Mouse (Mus musculus): ENCODE results near the gene Gm906. TPM values are rescaled to one million over a fixed set of nuclear protein-coding genes. Genes with fewer than 3 reads are reported as not detected.
"Not testable (repeated sequence)": the region's sequence is repeated elsewhere in the genome, so short reads cannot be mapped to it uniquely, and the experiment has no call there.

The Gm906 gene
- total RNA-seq (2014; rRNA removed) = not detected in 2 replicates
- polyA plus RNA-seq (2015; fragmentation: Nextera tagmentation; extraction: Ambion mirVana) = not detected in 2 replicates

DNA sequence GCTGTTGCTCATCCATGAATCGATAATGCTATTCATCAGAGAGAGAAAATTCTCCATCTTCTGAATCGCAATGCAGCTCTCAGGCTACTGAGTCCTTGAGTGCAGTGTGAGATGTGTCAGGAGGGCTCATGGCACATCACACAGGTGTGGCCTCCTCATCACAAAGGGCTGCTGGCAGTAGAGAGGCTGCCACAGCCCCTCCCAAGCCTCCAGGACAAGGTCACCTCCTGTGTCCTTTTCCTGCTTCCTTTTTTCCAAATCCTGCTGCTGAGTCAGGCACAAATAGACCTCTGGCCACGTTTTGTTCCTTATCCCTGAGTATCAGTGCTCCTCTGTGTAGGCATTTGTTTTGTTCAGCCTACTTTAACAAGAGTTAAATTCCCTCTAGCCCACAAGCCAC is at the start of gene Gm906:
Gene Gm906 (minus strand): TSS at position 101 of the 400 bp plus-strand sequence.
- H3K27me3 ChIP-seq (ENCODE audit: insufficient read depth, low read length); H3K4me3 ChIP-seq (ENCODE audit: low read depth, low read length); DNase-seq (ENCODE audit: low spot score); H3K4me1 ChIP-seq (ENCODE audit: insufficient read depth, low read length); H3K36me3 ChIP-seq (ENCODE audit: insufficient read depth, low read length); H3K9me3 ChIP-seq (ENCODE audit: low read length); ATAC-seq (ENCODE audit: low FRiP score); H3K4me2 ChIP-seq (ENCODE audit: low read depth, low read length, poor library complexity, severe bottlenecking); H3K27ac ChIP-seq (ENCODE audit: low read depth, low read length); H3K9ac ChIP-seq (replicated peaks; ENCODE audit: low read length, poor library complexity, severe bottlenecking): not testable (repeated sequence)
- 59% methylated on average over 2 of the region's 3 CpGs for WGBS

- DNase-seq (ENCODE audit: low spot score); H3K9ac ChIP-seq (replicated peaks; ENCODE audit: low read length, poor library complexity, severe bottlenecking); H3K27me3 ChIP-seq (ENCODE audit: insufficient read depth, low read length); ATAC-seq (ENCODE audit: low FRiP score); H3K9me3 ChIP-seq (ENCODE audit: low read length); H3K4me1 ChIP-seq (ENCODE audit: insufficient read depth, low read length); H3K4me3 ChIP-seq (ENCODE audit: low read depth, low read length); H3K36me3 ChIP-seq (ENCODE audit: insufficient read depth, low read length); H3K4me2 ChIP-seq (ENCODE audit: low read depth, low read length, poor library complexity, severe bottlenecking); H3K27ac ChIP-seq (ENCODE audit: low read depth, low read length): not testable (repeated sequence)
- WGBS = 86% methylated on average over 2 of the region's 4 CpGs
Observed at GRCm38 (mm10) chr13:50283308-50283707, 33.2 kb upstream of the Gm906 start.

DNA sequence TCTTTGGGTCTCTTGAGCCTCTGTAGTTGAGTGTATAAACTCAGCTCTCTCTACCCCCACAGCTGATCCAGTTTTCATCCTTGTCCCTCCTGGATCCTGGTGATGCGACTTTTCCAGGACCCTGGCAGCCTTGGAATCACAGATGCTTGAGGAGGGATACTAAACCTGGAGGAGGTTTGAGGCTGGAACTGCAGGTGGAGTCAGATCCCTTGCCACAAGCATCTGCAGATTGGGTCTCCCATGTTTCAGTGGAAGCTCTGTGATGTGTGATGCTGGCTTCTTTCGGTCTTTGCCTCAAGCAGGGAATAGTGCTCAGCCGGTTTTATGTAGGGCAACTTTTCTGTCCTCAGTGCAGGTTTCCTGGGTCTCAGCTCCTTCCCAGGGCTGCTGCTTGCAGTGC is 13.6 kb downstream of the Gm906 start:
- Histone ChIP-seq H3K4me1 (ENCODE audit: insufficient read depth, low read length) (no peaks in the 10 kb centered on the region), H3K36me3 (ENCODE audit: insufficient read depth, low read length) (no peaks in the 10 kb centered on the region), H3K9ac (replicated peaks; ENCODE audit: low read length, poor library complexity, severe bottlenecking) (no peak overlapping the region), H3K27ac (ENCODE audit: low read depth, low read length) (no peak overlapping the region), H3K27me3 (ENCODE audit: insufficient read depth, low read length) (no peaks in the 10 kb centered on the region), H3K4me2 (ENCODE audit: low read depth, low read length, poor library complexity, severe bottlenecking) (no peak overlapping the region), H3K9me3 (ENCODE audit: low read length) (no peaks in the 10 kb centered on the region), H3K4me3 (ENCODE audit: low read depth, low read length) (no peak overlapping the region)
- 94% methylated on average over 3 of the region's 3 CpGs for WGBS
- no peak for ATAC-seq (ENCODE audit: low FRiP score)
- no peak for DNase-seq (ENCODE audit: low spot score)
- TF ChIP-seq CTCF (IDR thresholded peaks at IDR 0.05) = no peak

DNA sequence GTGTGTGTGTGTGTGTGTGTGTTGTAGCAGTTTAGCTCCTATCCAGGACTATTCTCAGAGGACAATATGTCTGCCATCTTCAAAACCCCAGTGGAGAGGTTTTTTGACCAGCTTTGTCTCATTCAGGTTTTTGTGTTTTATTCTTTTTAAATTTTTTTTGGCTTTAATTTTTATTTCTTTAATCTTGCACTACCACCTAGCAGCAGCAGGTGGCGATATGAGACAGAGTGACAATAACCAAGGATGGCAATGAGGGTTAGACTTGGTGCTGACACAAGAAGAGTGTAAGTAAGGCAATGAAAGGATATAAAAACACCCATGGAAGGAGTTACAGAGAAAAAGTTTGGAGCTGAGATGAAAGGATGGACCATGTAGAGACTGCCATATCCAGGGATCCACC is 38.3 kb downstream of the Gm906 start:
- not testable (repeated sequence) for H3K4me2 ChIP-seq (ENCODE audit: low read depth, low read length, poor library complexity, severe bottlenecking); H3K9ac ChIP-seq (replicated peaks; ENCODE audit: low read length, poor library complexity, severe bottlenecking); H3K4me3 ChIP-seq (ENCODE audit: low read depth, low read length); H3K27me3 ChIP-seq (ENCODE audit: insufficient read depth, low read length); H3K27ac ChIP-seq (ENCODE audit: low read depth, low read length); H3K36me3 ChIP-seq (ENCODE audit: insufficient read depth, low read length); ATAC-seq (ENCODE audit: low FRiP score); H3K4me1 ChIP-seq (ENCODE audit: insufficient read depth, low read length); H3K9me3 ChIP-seq (ENCODE audit: low read length)
- peak; percentile 68 for TF ChIP-seq CTCF (IDR thresholded peaks at IDR 0.05)
- peak; percentile 44 for DNase-seq (ENCODE audit: low spot score)
- 0% methylated on average over 1 of the region's 1 CpGs for WGBS

DNA sequence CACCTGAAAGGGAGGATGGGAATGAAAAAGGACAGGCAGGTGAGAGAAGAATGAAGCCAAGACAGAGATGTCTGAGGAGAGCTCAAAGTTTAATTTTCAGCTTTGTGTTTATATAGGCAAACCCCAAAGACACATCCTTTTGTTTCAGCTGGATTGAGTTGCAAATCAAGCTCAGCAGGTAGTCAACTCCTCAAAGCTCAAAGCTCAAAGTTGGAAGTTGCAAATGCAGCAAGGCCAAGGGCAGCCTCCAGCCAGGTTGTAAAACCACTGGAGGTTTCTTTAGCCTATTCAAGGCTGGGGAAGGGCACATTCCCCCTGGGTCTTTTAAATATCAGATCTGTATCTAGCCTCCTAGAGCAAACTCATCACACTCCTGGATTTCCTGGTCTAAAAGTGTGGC is 39.9 kb downstream of the Gm906 start:
- H3K27ac ChIP-seq (ENCODE audit: low read depth, low read length); H3K9ac ChIP-seq (replicated peaks; ENCODE audit: low read length, poor library complexity, severe bottlenecking); H3K27me3 ChIP-seq (ENCODE audit: insufficient read depth, low read length); H3K4me2 ChIP-seq (ENCODE audit: low read depth, low read length, poor library complexity, severe bottlenecking); H3K36me3 ChIP-seq (ENCODE audit: insufficient read depth, low read length); H3K9me3 ChIP-seq (ENCODE audit: low read length); H3K4me3 ChIP-seq (ENCODE audit: low read depth, low read length); ATAC-seq (ENCODE audit: low FRiP score); DNase-seq (ENCODE audit: low spot score); H3K4me1 ChIP-seq (ENCODE audit: insufficient read depth, low read length): not testable (repeated sequence)

GRCm38 (mm10) chr13:50209651-50210050 is 40.5 kb downstream of the Gm906 start:
- 91% methylated on average over 2 of the region's 2 CpGs for WGBS

GRCm38 (mm10) chr13:50207966-50208365 is 42.1 kb downstream of the Gm906 start:
- ATAC-seq (ENCODE audit: low FRiP score) (no peak), DNase-seq (ENCODE audit: low spot score) (no peak)
- Histone ChIP-seq H3K9me3 (ENCODE audit: low read length) (no peaks in the 10 kb centered on the region), H3K27me3 (ENCODE audit: insufficient read depth, low read length) (no peaks in the 10 kb centered on the region), H3K36me3 (ENCODE audit: insufficient read depth, low read length) (no peaks in the 10 kb centered on the region), H3K9ac (replicated peaks; ENCODE audit: low read length, poor library complexity, severe bottlenecking) (no peak overlapping the region), H3K27ac (ENCODE audit: low read depth, low read length) (no peak overlapping the region), H3K4me2 (ENCODE audit: low read depth, low read length, poor library complexity, severe bottlenecking) (no peak overlapping the region), H3K4me3 (ENCODE audit: low read depth, low read length) (no peak overlapping the region), H3K4me1 (ENCODE audit: insufficient read depth, low read length) (no peaks in the 10 kb centered on the region)
- WGBS = 89% methylated on average over 12 of the region's 12 CpGs
- TF ChIP-seq CTCF (IDR thresholded peaks at IDR 0.05) = no peak

More at GRCm38 (mm10) chr13:50209651-50210050, 40.5 kb downstream of the Gm906 start:
- not testable (repeated sequence) for H3K27me3 ChIP-seq (ENCODE audit: insufficient read depth, low read length); H3K9me3 ChIP-seq (ENCODE audit: low read length); H3K27ac ChIP-seq (ENCODE audit: low read depth, low read length); H3K4me1 ChIP-seq (ENCODE audit: insufficient read depth, low read length); H3K9ac ChIP-seq (replicated peaks; ENCODE audit: low read length, poor library complexity, severe bottlenecking); DNase-seq (ENCODE audit: low spot score); H3K4me2 ChIP-seq (ENCODE audit: low read depth, low read length, poor library complexity, severe bottlenecking); H3K4me3 ChIP-seq (ENCODE audit: low read depth, low read length); ATAC-seq (ENCODE audit: low FRiP score); H3K36me3 ChIP-seq (ENCODE audit: insufficient read depth, low read length)

DNA sequence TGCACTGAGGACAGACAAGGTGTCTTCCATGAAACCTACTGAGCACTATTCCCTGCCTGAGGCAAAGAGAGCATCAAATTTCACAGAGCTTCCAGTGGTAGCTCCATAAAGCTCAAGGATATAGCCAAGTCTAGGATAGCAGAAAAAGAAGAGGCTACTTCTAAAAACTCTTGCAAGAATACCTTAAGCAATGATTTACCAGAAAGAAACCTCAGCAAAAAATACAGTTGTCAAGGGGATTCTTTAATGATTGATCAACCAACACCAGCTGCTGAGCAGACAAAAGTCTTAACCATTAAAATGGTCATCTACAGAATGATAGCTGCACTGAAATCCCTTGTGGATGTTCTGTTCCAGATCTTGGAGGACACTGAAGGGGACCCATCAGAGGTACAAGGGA is 53.3 kb downstream of the Gm906 start:
- not testable (repeated sequence) for H3K36me3 ChIP-seq (ENCODE audit: insufficient read depth, low read length); H3K9me3 ChIP-seq (ENCODE audit: low read length); H3K4me3 ChIP-seq (ENCODE audit: low read depth, low read length); H3K27me3 ChIP-seq (ENCODE audit: insufficient read depth, low read length); H3K4me2 ChIP-seq (ENCODE audit: low read depth, low read length, poor library complexity, severe bottlenecking); H3K27ac ChIP-seq (ENCODE audit: low read depth, low read length); ATAC-seq (ENCODE audit: low FRiP score); H3K9ac ChIP-seq (replicated peaks; ENCODE audit: low read length, poor library complexity, severe bottlenecking); DNase-seq (ENCODE audit: low spot score); H3K4me1 ChIP-seq (ENCODE audit: insufficient read depth, low read length)
